Mouse (Mus musculus) neural tube, embryonic 10.5 days (tissue): ENCODE measurements around the gene Ltbp3.

Experiments used
- DNase-seq: peaks from one replicate; pipeline ENCODE4 v3.0.0-alpha.2; 2017; ENCODE audit warnings: low spot score; ENCODE audit errors: extremely low spot score

Ltbp3 gene

GRCm38 (mm10) chr19:5723934-5724548 is 16.7 kb upstream of the Ltbp3 start:
- DNase-seq = no peak

DNA sequence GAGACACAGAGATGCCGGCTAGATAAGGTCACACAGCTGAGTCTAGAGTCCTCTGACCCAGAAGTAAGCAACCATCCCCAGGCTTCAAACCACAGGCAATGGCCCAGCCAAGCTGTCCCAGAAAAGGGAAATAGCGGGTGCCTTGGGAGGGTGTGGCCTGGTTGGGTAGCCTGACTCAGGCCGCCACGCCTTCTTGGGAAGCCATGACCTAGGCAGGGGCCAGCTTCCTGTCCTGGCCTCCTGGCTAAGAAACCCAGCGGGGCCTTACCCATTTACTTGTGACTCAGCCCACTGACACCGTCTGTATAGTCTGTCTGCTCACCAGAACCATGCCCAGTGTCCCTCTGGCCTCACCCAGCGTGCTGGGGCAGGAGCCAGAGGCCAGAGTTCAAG is 16.2 kb upstream of the Ltbp3 start:
- DNase-seq = no peak

GRCm38 (mm10) chr19:5725029-5725707 is 15.5 kb upstream of the Ltbp3 start:
- DNase-seq = no peak

GRCm38 (mm10) chr19:5725767-5726515 is 14.8 kb upstream of the Ltbp3 start, which contains the start of gene Ehbp1l1:
Gene Ehbp1l1, minus strand, starts transcription at chr19:5726317.
- no peak for DNase-seq

DNA sequence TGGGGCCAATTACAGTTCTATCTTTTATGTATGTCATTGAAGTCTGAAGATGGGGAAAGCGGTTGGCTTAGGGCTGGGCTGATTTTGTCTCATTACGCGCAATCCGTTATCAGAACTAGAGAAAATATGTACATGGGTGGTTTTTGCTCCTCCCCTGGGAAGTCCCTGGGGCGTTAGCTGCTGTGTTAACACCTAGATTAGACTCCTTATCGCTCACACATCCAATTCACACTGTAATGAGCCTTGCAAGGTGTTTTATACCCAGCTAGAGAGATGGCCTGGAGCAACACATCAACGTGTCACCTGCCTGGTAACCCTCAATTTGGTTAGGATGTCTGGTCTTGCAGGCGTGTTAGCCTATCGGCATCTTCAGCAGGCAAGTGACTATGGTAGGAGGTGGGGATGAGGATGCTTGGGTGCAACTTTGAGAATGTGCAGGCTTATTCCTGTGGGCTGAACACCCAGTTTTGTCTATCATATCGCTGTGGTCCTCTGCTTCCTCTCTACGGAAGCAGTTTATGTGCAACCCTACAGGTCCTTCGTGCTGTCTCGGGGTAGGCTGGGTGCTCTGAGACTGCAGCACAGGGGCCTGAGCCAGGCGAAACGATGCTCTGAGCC is 13.6 kb upstream of the Ltbp3 start:
- no peak for DNase-seq

DNA sequence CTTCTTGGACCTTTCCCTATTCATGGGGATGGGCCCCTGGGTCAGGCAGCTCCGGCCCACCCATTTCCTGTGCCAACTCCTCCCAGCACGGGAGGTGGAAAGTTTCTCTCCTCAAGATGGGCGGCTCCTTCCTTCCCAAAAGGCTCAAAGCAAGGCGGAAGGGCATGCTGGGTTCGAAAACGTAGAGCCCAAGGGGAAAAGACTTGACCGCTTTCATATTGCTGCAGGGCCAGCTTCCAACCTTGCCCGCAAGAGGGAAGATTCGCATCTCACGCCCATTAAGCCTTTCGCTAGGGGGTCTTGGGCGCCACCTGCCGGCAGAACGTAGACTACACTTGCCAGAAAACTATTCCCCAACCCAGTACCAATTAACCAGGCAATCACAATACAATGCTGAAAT is 13.0 kb upstream of the Ltbp3 start:
- peak; percentile 90 for DNase-seq

DNA sequence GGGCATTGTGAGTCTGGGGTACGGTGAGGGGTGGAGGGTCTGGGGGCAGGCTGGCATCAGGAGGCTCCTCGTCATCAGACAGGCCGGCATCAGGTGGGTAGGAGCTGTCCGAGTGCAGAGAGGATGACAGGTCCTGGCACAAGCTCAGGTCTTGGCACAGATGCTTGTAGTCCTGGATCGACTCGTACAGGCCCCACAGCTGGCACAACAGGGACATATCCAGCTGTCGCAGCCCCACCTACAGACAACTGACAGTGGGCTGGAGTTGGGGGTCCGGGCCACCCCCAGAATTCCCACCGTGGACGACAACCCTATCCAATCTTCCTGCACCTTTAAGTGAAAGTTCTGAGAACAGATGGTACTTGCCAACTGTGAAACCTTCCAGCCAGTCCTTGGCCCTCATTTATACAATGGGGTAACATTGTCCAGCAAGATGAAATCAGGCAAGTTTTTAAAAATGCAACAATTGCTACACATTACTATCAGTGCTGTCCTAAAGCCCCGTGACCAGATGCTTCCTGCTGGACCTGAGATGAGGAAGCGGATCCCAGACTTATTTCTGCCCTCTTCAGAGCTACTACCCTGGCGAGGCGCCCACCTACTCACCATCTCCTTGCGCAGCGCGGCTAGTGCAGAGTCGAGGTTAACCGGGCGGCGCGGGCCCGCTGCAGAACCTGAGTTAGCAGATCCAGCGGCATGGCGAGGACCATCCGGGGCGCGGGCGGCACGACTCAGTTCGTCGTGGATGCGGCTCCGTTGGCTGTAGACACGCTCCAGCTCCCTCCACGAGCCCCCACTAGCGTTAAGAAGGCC is 11.9 kb upstream of the Ltbp3 start:
- DNase-seq = no peak

DNA sequence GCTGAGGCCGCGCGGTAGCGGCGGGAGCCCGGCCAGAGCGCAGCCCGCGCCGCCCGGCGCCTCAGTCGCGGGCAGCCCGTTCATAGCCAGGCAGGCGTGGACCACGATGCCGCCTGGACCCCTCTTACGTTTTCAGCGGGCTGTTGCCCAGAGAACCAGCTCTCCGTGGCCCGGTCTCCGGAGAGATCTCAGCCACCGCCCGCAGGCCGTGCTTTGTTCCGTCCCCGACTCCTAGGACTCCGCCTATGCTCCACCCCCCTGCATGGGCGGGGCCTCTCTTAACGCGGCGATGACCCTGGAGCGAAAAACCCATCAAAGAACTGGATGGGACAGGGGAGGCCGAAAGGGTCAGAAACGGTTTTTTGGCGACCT is 11.3 kb upstream of the Ltbp3 start, which contains the start of gene Fam89b:
Gene Fam89b, minus strand, starts transcription at position 210 of the 372 bp plus-strand sequence.
- peak; percentile 85 for DNase-seq

DNA sequence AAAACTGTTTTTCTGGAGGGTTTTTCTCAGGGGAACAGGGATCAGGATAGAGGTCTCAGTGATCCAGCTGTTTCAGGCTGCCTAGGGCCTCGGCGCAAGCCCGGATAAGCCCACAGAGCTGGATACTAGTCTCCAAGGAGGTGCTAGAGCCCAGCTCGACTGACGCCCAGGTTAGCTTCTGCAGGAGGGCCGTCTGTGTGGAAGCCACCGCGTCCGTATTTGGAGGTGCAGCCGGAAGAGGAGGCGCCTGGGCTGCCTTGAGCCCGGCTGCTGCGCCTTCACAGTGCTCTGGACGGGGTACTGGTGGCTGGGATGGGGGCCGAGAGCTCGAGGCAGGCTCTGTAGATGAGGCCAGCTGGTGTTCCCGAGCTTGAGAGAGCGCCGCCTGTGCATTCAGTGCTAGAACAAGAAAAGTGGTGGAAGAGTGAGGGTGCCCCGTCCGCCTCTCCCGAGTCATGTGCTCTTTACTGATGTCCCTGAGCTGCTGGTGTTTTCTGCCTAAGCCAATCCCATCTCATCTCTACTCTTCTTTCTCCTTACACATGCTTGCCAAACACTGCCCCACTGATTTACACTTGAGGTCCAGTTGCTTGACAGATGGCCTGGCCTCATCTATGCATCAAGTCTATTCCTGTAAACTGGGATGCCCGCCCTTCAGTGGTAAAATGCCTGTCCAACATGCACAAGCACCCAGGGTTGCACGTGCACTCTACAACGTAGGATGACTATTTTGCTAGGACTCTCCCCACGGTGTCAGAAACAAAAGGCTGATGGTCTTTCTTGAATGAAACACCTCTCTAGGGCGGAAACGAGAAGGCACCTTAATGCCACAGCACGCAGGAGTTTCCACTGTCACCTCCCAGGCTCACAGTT is 10.2 kb upstream of the Ltbp3 start:
- DNase-seq = no peak

- DNase-seq = peak; percentile 97
Observed at GRCm38 (mm10) chr19:5731264-5731978, 9.3 kb upstream of the Ltbp3 start.

DNA sequence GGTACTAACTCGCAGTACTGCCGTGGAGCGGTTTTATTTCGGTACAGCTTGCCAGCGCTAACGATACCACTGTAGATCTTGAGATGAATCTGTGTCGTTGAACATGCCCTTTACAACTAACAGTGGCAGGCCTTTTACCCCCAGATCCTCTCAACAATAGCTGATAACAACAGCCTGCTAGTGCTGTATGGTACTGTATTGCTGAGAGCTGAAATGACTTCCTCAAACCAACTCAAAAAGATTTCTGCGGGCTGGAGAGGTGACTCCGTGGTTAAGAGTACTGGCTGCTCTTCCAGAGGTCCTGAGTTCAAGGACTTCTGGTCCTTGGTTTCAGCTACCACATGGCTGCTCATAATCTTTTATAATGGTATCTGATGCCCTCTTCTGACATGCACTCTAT is 6.4 kb upstream of the Ltbp3 start:
- no peak for DNase-seq

DNA sequence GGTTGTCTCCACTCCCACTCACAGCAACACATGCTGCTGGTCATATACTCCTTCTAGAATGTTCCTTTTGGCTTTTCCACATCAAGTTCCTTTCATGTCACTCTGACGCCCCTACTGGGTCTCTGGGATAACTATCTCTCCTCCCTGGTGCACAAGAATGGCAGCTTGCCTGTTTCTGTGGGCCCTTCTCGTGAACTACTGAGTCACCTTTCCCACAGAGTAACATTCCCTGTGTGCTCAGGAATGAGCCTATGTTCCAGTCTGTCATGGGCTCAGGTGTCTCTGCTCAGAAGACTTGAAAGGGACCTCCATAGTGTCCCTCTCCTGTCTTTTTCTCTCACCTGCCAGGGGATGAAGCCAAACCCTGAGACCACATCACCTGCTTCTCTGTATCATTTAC is 1.3 kb upstream of the Ltbp3 start:
- DNase-seq = no peak

DNA sequence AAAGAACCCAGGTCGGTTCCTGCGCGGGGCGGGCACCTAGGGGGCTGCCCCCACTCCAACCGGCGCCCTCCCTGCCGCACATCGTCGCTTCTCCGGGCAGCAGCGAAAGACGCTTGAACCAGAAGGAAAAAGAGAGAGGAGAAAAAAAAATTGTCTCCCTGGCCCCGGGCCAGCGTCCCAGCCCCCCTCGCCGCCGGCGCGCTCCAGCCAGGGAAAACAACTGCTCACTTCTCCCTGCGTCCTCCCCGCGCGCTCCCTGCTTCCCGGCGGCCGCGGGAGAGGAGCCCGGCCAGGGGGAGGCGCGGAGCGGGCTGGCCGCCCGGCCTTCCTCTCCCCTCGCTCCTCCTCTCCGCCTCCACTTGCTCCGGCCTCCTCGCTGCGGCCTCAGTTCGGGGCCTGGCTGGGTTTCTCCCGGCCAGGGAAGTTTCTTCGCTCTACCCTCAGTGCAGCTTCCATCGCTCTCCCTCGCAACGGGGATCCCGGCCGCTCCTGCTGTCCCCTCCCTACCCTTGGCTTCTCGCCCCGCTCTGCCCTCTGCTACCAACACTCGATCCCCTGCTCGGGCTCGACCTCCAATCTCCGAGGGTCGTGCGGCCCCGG is 1.0 kb downstream of the Ltbp3 start:
- DNase-seq = peak; percentile 76

DNA sequence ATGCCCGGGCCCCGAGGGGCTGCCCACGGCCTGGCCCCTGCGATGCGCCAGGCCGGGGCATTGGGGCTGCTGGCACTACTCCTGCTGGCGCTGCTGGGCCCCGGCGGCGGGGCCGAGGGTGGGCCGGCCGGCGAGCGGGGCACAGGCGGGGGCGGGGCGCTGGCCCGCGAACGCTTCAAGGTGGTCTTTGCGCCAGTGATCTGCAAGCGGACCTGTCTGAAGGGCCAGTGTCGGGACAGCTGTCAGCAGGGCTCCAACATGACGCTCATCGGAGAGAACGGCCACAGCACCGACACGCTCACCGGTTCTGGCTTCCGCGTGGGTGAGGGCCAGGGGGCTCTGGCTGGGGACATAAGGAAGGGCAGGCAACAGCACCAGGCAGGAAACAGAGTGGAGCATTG is 1.5 kb downstream of the Ltbp3 start:
- peak; percentile 70 for DNase-seq

GRCm38 (mm10) chr19:5743576-5743975 is 2.9 kb downstream of the Ltbp3 start:
- DNase-seq = no peak

GRCm38 (mm10) chr19:5745756-5746710 is 5.3 kb downstream of the Ltbp3 start:
- peak; percentile 40 for DNase-seq

DNA sequence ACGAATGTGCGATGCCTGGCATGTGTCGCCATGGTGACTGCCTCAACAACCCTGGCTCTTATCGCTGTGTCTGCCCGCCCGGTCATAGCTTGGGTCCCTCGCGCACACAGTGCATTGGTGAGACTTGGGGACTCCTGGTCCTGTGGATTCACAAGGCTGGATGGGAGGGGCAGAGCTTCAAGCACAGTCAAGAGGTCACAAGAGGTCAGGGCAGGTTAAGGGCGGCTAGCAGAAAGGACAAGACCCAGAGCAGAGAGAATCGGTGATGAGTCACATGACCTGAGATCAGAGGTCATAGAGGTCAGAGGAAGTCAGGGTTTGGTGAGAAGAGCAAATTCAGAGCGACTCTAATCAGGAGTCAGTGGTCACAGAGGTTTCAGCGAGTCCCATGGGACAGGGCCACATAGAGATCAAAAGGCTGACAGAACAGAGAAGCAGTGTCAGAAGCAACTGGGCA is 6.2 kb downstream of the Ltbp3 start:
- no peak for DNase-seq

DNA sequence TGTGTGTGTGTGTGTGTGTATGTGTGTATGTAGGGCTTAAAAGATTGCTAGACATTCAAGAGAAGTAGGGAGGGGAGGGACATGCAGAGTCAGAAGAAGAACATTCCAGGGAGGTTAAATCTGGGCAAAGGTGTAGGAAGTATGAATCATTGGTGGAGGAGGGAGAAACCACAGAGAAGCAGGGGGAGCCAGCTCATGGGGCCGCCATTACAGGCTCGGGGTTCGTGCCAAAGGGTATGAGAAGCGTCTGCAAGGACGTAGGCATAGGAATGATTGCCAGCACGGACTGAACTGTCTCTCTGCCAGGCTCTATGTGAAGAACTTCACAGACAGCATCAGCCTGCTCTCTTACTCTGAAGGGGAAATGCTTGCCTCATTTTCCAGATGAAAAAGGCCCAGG is 8.8 kb downstream of the Ltbp3 start:
- no peak for DNase-seq
